Mouse (Mus musculus) erythroid progenitor cell, adult 5-6 weeks (primary cell): ENCODE data around the gene Cenpu. TPM values are rescaled to one million over a fixed set of nuclear protein-coding genes. Genes with fewer than 3 reads are reported as not detected.

Source experiments
- ATAC-seq: replicated peaks from 2 replicates; pipeline ENCODE4 v1.8.0; 2016; ENCODE audit warnings: moderate number of reproducible peaks, mild to moderate bottlenecking, moderate TSS enrichment, inconsistent platforms; ENCODE audit not compliant: poor library complexity, low FRiP score, severe bottlenecking
- total RNA-seq, 2 experiments: library from RNA; stranded (forward) in 1 of 2; stranded (reverse) in 1 of 2; fragments of 150-400 nt in 1 of 2; fragments of 186-747, 209-891 nt in 1 of 2; gene quantifications; 2 replicates each; pipeline versions ENCODE4 v1.2.3 to v1.2.4; 2015 to 2017; ENCODE audit warnings: low replicate concordance in 2 of 2

Gene Cenpu
- total RNA-seq, 2 experiments from 2014 or later, result 27.2 to 49.9 TPM

DNA sequence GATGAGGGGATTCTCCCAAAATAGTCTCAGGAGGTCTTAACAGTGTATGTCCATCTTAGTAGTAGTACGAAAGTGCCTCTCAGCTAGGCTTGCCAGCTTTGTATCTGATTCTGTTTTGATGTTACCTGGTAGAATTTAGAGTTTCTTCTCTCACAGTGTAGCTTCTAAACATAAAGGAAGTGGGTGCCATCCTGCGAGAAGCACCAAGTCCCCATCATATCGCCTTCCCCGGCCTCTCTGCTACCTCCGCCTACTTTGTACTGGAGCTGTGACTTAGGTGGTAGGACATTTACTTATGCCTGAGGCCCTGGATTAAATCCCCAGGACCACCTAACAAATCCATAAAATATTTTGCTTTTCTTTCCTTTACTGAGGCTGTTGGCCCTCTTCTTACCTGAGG is 74.8 kb downstream of the Cenpu start:
- ATAC-seq, result no peak

DNA sequence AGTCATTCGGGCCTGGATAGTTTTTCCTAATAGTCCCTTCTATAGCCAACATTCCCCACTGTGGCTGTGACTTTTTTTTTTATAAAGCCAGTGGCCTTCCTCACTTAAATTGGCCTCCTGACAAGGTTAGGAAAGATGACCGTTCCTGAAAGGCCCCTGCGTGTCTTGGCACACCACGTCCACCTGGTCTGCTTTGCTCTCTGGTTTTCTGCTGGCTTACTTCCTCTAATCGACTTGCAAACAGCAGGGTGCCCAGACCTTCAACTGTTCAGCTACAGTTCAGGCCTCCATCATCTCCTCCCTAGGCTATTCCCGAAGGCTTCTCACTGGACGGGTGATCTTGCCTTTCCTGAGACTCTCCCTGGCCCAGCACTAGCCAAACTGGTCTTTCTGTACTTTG is 76.1 kb downstream of the Cenpu start:
- ATAC-seq, result no peak

DNA sequence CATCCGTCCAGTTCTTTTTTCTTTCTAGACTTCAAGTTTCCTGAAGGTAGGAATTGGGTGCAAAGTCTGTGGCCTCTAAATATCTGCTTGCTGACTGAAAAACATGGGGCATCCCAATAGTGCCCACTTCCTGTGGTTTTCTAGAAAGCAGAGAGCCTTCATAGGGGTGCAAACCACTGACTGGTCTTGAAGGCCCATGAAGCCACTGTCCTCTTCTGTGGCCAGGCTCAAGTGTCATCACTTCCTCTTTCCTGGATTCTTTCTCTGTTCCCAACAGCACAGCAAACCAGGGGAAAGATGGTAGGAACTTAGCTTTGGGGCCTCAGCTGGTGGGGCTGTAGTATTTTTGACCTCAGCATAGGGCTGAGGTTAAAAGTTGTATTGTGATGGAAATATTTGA is 76.8 kb downstream of the Cenpu start:
- no peak for ATAC-seq

Other genes with a start within 250 kb of the Cenpu start
- 149 and 194 TPM in 2 replicates for gene Acsl1, start 81.0 kb upstream of the Cenpu start, total RNA-seq (2015; ENCODE audit: low replicate concordance)
- 172 and 291 TPM in 2 replicates for gene Acsl1, start 81.0 kb upstream of the Cenpu start, total RNA-seq (2017; ENCODE audit: low replicate concordance)
- 15.9 and 20.1 TPM in 2 replicates for gene Primpol, start 65.2 kb downstream of the Cenpu start, total RNA-seq (2015; ENCODE audit: low replicate concordance)
- gene Primpol, start 65.2 kb downstream of the Cenpu start, total RNA-seq (2017; ENCODE audit: low replicate concordance), result 5.8 and 71.1 TPM in 2 replicates
- 16.8 and 19.1 TPM in 2 replicates for gene Casp3, start 65.3 kb downstream of the Cenpu start, total RNA-seq (2015; ENCODE audit: low replicate concordance)
- 23.0 and 32.5 TPM in 2 replicates for gene Casp3, start 65.3 kb downstream of the Cenpu start, total RNA-seq (2017; ENCODE audit: low replicate concordance)
- gene Irf2, start 187.7 kb downstream of the Cenpu start, total RNA-seq (2015; ENCODE audit: low replicate concordance), result 55.1 and 69.6 TPM in 2 replicates
- 33.4 and 66.5 TPM in 2 replicates for gene Irf2, start 187.7 kb downstream of the Cenpu start, total RNA-seq (2017; ENCODE audit: low replicate concordance)